Mouse (Mus musculus) right cerebral cortex, adult 18-20 months (tissue): Measurements from ENCODE around the gene 4930507D05Rik.
"Not testable (repeated sequence)": the region's sequence is repeated elsewhere in the genome, so short reads cannot be mapped to it uniquely, and the experiment has no call there.

Experiments
- DNase-seq: peaks from one replicate; pipeline ENCODE4 v3.0.0; 2022; ENCODE audit warnings: mixed read lengths

The 4930507D05Rik gene

GRCm38 (mm10) chr10:62481108-62481852 lies 32.0 kb downstream of the 4930507D05Rik start:
- DNase-seq: no peak

GRCm38 (mm10) chr10:62485878-62486582 lies 36.7 kb downstream of the 4930507D05Rik start:
- DNase-seq: no peak

GRCm38 (mm10) chr10:62486618-62487415 lies 37.5 kb downstream of the 4930507D05Rik start, which contains the start of gene Vps26a:
Gene Vps26a (minus strand): TSS chr10:62486805.
- peak; percentile 98 for DNase-seq

- DNase-seq: peak; percentile 47
Measured at GRCm38 (mm10) chr10:62488266-62488665, 39.0 kb downstream of the 4930507D05Rik start.

- DNase-seq: not testable (repeated sequence)
Measured at GRCm38 (mm10) chr10:62491681-62492080, 42.4 kb downstream of the 4930507D05Rik start.

GRCm38 (mm10) chr10:62500088-62500915 lies 51.0 kb downstream of the 4930507D05Rik start:
- DNase-seq: peak; percentile 60
